Mouse (Mus musculus) spleen, adult 2 months (tissue): ENCODE measurements around the gene Lima1. TPM values are rescaled to one million over a fixed set of nuclear protein-coding genes. Genes with fewer than 3 reads are reported as not detected.
"Not testable (repeated sequence)": the region's sequence is repeated elsewhere in the genome, so short reads cannot be mapped to it uniquely, and the experiment has no call there.

Experiments
- DNase-seq, 2 experiments: peaks; one replicate each; pipeline versions ENCODE4 v3.0.0 to v3.0.0-alpha.2; 2012 to 2021; ENCODE audit warnings: low spot score in 2 of 2, low read depth in 1 of 2
- H3K27ac ChIP-seq: fragments of 200-500 bp; 2 replicates; pipeline ENCODE4 v1.5.1; 2012; ENCODE audit warnings: low read length, inconsistent platforms; ENCODE audit not compliant: insufficient read depth
- H3K27me3 ChIP-seq: fragments of 200-500 bp; 2 replicates; pipeline ENCODE4 v1.6.1; 2012; ENCODE audit warnings: mild to moderate bottlenecking, moderate library complexity, low read length, inconsistent platforms; ENCODE audit not compliant: control insufficient read depth, insufficient read depth
- H3K36me3 ChIP-seq: fragments of 200-500 bp; 2 replicates; pipeline ENCODE4 v1.6.1; 2012; ENCODE audit warnings: mild to moderate bottlenecking, low read length, inconsistent platforms; ENCODE audit not compliant: control insufficient read depth, insufficient read depth
- H3K4me1 ChIP-seq: fragments of 200-500 bp; 2 replicates; pipeline ENCODE4 v1.6.1; 2011; ENCODE audit warnings: inconsistent platforms; ENCODE audit not compliant: control insufficient read depth, insufficient read depth, insufficient read length
- H3K4me3 ChIP-seq: fragments of 200-500 bp; 2 replicates; pipeline ENCODE4 v1.5.1; 2011; ENCODE audit warnings: mild to moderate bottlenecking, inconsistent platforms; ENCODE audit not compliant: insufficient read depth, insufficient read length; ENCODE audit errors: extremely low read depth
- CTCF ChIP-seq: fragments of 200-500 bp; IDR thresholded peaks from 2 replicates; pipeline ENCODE4 v1.5.1; 2011; ENCODE audit warnings: mild to moderate bottlenecking, inconsistent platforms; ENCODE audit not compliant: insufficient read depth, insufficient read length, insufficient replicate concordance; ENCODE audit errors: extremely low read depth
- POLR2A ChIP-seq: fragments of 200-500 bp; IDR thresholded peaks from 2 replicates; pipeline ENCODE4 v1.6.1; 2011; ENCODE audit warnings: low read depth, low read length, inconsistent platforms
- WGBS: fragments of 180-500 bp; shearing (Covaris S2); methylation state at CpG from one replicate; pipeline ENCODE4 v1.1.7; 2018; 5-methylcytosine and 5-hydroxymethylcytosine counted together
- polyA plus RNA-seq: library from polyadenylated mRNA; depleted of rRNA; stranded (reverse); fragments of >200 nt; gene quantifications from 2 replicates; pipeline ENCODE4 v1.2.3, GENCODE M21; 2012

The Lima1 gene
- polyA plus RNA-seq, 1 experiment: 7.7 TPM

GRCm38 (mm10) chr15:99826210-99826888 lies 48.9 kb downstream of the Lima1 start:
- no peak overlapping the region for H3K27ac ChIP-seq
- no peak for DNase-seq
- no peaks in the 10 kb centered on the region for H3K36me3 ChIP-seq
- no peak overlapping the region for H3K4me3 ChIP-seq
- no peak for TF ChIP-seq CTCF
- no peak for TF ChIP-seq POLR2A
- H3K4me1 ChIP-seq: no peaks in the 10 kb centered on the region
- 87% methylated on average over 8 of the region's 8 CpGs for WGBS
- H3K27me3 ChIP-seq: no peaks in the 10 kb centered on the region

GRCm38 (mm10) chr15:99825211-99825610 lies 50.0 kb downstream of the Lima1 start:
- WGBS: 84% methylated on average over 3 of the region's 3 CpGs
- Histone ChIP-seq H3K27ac (no peak overlapping the region), H3K36me3 (no peaks in the 10 kb centered on the region), H3K4me3 (no peak overlapping the region), H3K27me3 (no peaks in the 10 kb centered on the region), H3K4me1 (no peaks in the 10 kb centered on the region)
- TF ChIP-seq POLR2A: no peak
- no peak for TF ChIP-seq CTCF
- no peak for DNase-seq

- no peaks in the 10 kb centered on the region for H3K4me1 ChIP-seq
- no peak overlapping the region for H3K4me3 ChIP-seq
- 62% methylated on average over 8 of the region's 8 CpGs for WGBS
- no peak overlapping the region for H3K27ac ChIP-seq
- DNase-seq: no peak
- no peaks in the 10 kb centered on the region for H3K27me3 ChIP-seq
- H3K36me3 ChIP-seq: no peaks in the 10 kb centered on the region
- no peak for TF ChIP-seq CTCF
- TF ChIP-seq POLR2A: no peak
Observed at GRCm38 (mm10) chr15:99823322-99823898, 51.8 kb downstream of the Lima1 start.

DNA sequence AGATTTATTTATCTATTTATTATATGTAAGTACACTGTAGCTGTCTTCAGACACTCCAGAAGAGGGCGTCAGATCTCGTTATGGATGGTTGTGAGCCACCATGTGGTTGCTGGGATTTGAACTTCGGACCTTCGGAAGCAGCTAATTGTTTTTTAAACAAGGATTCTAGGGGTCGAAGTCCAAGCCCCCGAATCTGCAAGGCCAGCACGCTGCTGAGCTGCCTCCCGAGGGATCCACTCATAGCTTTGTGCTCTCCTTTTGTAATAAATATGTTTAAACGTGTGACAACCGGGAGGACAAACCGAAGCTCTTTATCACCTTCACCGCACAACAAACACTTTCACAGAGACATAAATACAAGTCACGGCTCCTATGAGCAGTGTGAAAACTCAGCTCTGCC lies 52.8 kb downstream of the Lima1 start:
- not testable (repeated sequence) for H3K4me3 ChIP-seq, H3K27ac ChIP-seq, H3K36me3 ChIP-seq, H3K4me1 ChIP-seq, DNase-seq, H3K27me3 ChIP-seq
- WGBS: 90% methylated on average over 13 of the region's 13 CpGs

DNA sequence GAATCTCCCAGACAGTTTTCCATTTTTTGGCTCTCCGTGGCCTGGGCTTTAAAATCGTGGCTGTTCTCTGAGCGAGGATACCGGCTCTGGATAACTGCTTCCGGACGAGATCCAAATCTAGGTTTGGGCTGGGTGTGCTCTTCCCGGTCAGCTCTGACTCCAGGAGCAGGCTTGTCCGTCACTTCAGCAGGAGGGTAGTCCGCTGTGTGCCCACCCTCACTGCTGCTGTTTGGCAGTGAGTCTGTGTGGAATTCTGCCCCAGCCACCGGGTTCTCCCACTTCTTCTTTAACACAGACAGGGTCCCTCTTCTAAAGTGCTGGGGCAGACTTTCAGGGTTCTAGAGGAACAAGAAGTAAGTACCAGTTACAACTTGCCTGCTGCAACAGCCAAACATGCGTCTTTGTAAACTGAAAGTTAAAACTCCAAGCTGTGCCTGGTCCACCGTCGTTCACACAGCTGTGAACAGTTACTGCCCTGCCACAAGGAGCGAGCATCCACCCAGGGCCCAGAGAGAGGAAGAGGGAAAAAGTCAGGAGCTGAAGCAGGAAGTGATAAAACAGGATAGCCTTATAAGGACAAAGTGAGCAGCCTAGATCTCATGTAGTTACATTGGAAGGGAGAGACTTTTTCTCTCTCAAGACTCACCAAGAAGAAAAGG lies 55.5 kb downstream of the Lima1 start:
- Histone ChIP-seq H3K36me3 (no peaks in the 10 kb centered on the region), H3K4me1 (no peaks in the 10 kb centered on the region), H3K27ac (peak overlapping the region; percentile 72), H3K4me3 (peak overlapping the region; percentile 55), H3K27me3 (no peaks in the 10 kb centered on the region)
- no peak for DNase-seq
- no peak for TF ChIP-seq CTCF
- peak; percentile 41; the same call in 1 of the 2 replicates for TF ChIP-seq POLR2A
- WGBS: 54% methylated on average over 14 of the region's 14 CpGs

DNA sequence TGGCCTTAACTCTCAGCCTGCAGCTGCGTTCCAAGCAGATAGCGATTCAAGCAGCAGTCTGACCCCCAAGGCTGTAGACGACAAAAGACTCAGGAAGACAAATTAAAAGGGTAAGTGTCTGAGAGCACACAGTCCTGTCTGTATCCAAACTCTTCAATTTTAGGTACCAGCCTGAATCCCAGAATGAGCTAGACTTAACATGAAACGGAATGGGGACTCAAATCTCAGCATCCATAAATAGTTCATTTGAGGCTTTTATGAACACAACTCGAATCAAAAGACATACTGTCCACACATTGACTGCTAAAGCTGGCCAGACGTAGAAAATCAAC lies 56.2 kb downstream of the Lima1 start:
- 70% methylated on average over 6 of the region's 6 CpGs for WGBS
- Histone ChIP-seq H3K27me3 (no peaks in the 10 kb centered on the region), H3K4me1 (no peaks in the 10 kb centered on the region), H3K36me3 (no peaks in the 10 kb centered on the region), H3K4me3 (peak overlapping the region; percentile 55), H3K27ac (peak overlapping the region; percentile 72)
- TF ChIP-seq CTCF: no peak
- no peak for TF ChIP-seq POLR2A
- DNase-seq: no peak

GRCm38 (mm10) chr15:99818321-99819108 lies 56.7 kb downstream of the Lima1 start:
- no peaks in the 10 kb centered on the region for H3K4me1 ChIP-seq
- H3K4me3 ChIP-seq: peak overlapping the region; percentile 45
- WGBS: 61% methylated on average over 13 of the region's 13 CpGs
- peak overlapping the region; percentile 68 for H3K27ac ChIP-seq
- H3K36me3 ChIP-seq: no peaks in the 10 kb centered on the region
- DNase-seq: no peak
- H3K27me3 ChIP-seq: no peaks in the 10 kb centered on the region
- TF ChIP-seq CTCF (no peak), POLR2A (no peak)
